Mouse (Mus musculus): ENCODE measurements around the gene B4galt7. TPM values are rescaled to one million over a fixed set of nuclear protein-coding genes. Genes with fewer than 3 reads are reported as not detected.
"Not testable (repeated sequence)": the region's sequence is repeated elsewhere in the genome, so short reads cannot be mapped to it uniquely, and the experiment has no call there.

Gene B4galt7
- polyA plus RNA-seq, 1 experiment = 16.1 TPM

DNA sequence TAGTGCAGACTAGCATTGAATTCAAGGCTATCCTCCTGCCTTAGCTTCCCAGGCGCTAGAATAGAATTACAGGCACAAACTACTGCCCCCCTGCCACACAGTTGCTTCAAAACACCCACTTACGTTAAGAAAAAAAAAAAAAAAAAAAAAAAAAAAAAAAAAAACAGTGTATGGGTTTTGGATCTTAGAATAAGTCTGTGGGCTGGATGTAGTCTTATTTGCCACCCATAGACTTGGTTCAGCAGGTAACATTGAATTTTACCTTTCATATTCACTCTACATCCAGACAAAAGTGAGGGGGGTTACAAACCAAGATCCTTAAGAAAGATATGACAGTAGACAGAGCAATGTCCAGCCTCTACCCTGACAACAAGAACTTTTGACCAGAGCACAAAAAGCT lies 31.7 kb upstream of the B4galt7 start:
- peaks cover 56% of the 10 kb centered on the region for H3K79me3 ChIP-seq (ENCODE audit: low read depth)
- H3ac ChIP-seq (ENCODE audit: control insufficient read depth, insufficient read length, low read depth) = no peak overlapping the region
- peaks cover 93% of the 10 kb centered on the region for H3K79me2 ChIP-seq (ENCODE audit: control insufficient read depth, insufficient read depth)
- H3K27me3 ChIP-seq (ENCODE audit: control insufficient read depth, insufficient read depth, insufficient read length) = no peaks in the 10 kb centered on the region
- H3K4me3 ChIP-seq (ENCODE audit: insufficient read depth, poor library complexity, severe bottlenecking) = no peak overlapping the region
- peaks cover 7% of the 10 kb centered on the region for H3K36me3 ChIP-seq (ENCODE audit: control insufficient read depth, insufficient read depth)
- TF ChIP-seq CEBPB (IDR thresholded peaks at IDR 0.05; ENCODE audit: low read depth) = no peak
- no peak for TF ChIP-seq MYOG (IDR thresholded peaks at IDR 0.05; ENCODE audit: control insufficient read depth, extremely low read depth, insufficient read length)
- no peak for TF ChIP-seq FOSL1 (IDR thresholded peaks at IDR 0.05; ENCODE audit: insufficient read depth, low read length, poor library complexity, severe bottlenecking)
- TF ChIP-seq MAX (IDR thresholded peaks at IDR 0.05) = no peak
- no peak for TF ChIP-seq CTCF (IDR thresholded peaks at IDR 0.05; ENCODE audit: control insufficient read depth, insufficient read depth, insufficient read length)
- no peak for TF ChIP-seq USF1 (IDR thresholded peaks at IDR 0.05; ENCODE audit: low read depth)
- no peak for TF ChIP-seq MYOD1 (IDR thresholded peaks at IDR 0.05; ENCODE audit: control insufficient read depth, insufficient read length, low read depth)

GRCm38 (mm10) chr13:55568524-55568923 lies 31.2 kb upstream of the B4galt7 start:
- H3K27me3 ChIP-seq (ENCODE audit: control insufficient read depth, insufficient read depth, insufficient read length); H3K36me3 ChIP-seq (ENCODE audit: control insufficient read depth, insufficient read depth); H3K4me3 ChIP-seq (ENCODE audit: insufficient read depth, poor library complexity, severe bottlenecking); H3ac ChIP-seq (ENCODE audit: control insufficient read depth, insufficient read length, low read depth): not testable (repeated sequence)
- Histone ChIP-seq H3K79me2 (ENCODE audit: control insufficient read depth, insufficient read depth) (peaks cover 87% of the 10 kb centered on the region), H3K79me3 (ENCODE audit: low read depth) (peaks cover 54% of the 10 kb centered on the region)

DNA sequence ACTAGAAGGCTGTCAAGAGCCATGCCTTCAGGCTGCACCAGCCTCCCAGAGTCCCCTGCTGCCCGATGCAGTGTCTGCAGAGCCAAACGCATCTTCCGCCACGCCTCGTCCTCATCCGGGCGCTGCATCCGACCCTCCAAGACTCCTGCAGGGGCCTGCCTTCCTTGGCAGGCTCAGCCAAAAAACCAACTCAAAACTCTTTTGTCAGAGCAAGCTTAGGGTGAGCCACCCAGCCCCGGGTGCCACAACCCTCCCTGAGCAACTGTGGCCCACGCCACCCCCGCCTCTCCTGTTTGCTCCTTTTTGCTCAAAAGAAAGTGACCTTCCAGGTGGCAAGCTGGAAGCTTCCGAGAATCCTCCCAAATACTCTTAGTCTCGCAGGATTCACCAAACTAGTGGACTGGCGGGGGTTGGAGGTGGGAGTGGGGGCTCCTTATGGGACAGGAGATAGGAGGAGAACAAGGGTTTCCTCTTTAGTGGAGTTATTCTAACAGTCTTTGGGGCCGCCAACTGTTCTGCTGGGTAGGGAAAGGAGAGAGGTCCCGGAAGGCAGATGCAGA lies 29.9 kb upstream of the B4galt7 start:
- no peak for TF ChIP-seq CTCF (IDR thresholded peaks at IDR 0.05; ENCODE audit: control insufficient read depth, insufficient read depth, insufficient read length)
- no peak for TF ChIP-seq FOSL1 (IDR thresholded peaks at IDR 0.05; ENCODE audit: insufficient read depth, low read length, poor library complexity, severe bottlenecking)
- no peak for TF ChIP-seq MYOG (IDR thresholded peaks at IDR 0.05; ENCODE audit: control insufficient read depth, extremely low read depth, insufficient read length)
- TF ChIP-seq USF1 (IDR thresholded peaks at IDR 0.05; ENCODE audit: low read depth) = no peak
- no peak for TF ChIP-seq CEBPB (IDR thresholded peaks at IDR 0.05; ENCODE audit: low read depth)
- no peak for TF ChIP-seq MYOD1 (IDR thresholded peaks at IDR 0.05; ENCODE audit: control insufficient read depth, insufficient read length, low read depth)
- no peak for TF ChIP-seq MAX (IDR thresholded peaks at IDR 0.05)
- peaks cover 74% of the 10 kb centered on the region for H3K79me2 ChIP-seq (ENCODE audit: control insufficient read depth, insufficient read depth)
- H3K36me3 ChIP-seq (ENCODE audit: control insufficient read depth, insufficient read depth) = peaks cover 7% of the 10 kb centered on the region
- no peaks in the 10 kb centered on the region for H3K27me3 ChIP-seq (ENCODE audit: control insufficient read depth, insufficient read depth, insufficient read length)
- peaks cover 45% of the 10 kb centered on the region for H3K79me3 ChIP-seq (ENCODE audit: low read depth)
- peak overlapping the region; percentile 80 for H3ac ChIP-seq (ENCODE audit: control insufficient read depth, insufficient read length, low read depth)
- peak overlapping the region; percentile 85 for H3K4me3 ChIP-seq (ENCODE audit: insufficient read depth, poor library complexity, severe bottlenecking)

- Histone ChIP-seq H3K27me3 (ENCODE audit: control insufficient read depth, insufficient read depth, insufficient read length) (no peaks in the 10 kb centered on the region), H3K79me2 (ENCODE audit: control insufficient read depth, insufficient read depth) (peaks cover 68% of the 10 kb centered on the region), H3K36me3 (ENCODE audit: control insufficient read depth, insufficient read depth) (peaks cover 7% of the 10 kb centered on the region), H3K79me3 (ENCODE audit: low read depth) (peaks cover 41% of the 10 kb centered on the region), H3K4me3 (ENCODE audit: insufficient read depth, poor library complexity, severe bottlenecking) (peak overlapping the region; percentile 85), H3ac (ENCODE audit: control insufficient read depth, insufficient read length, low read depth) (peak overlapping the region; percentile 80)
- TF ChIP-seq MYOD1 (IDR thresholded peaks at IDR 0.05; ENCODE audit: control insufficient read depth, insufficient read length, low read depth) (no peak), MYOG (IDR thresholded peaks at IDR 0.05; ENCODE audit: control insufficient read depth, extremely low read depth, insufficient read length) (no peak), MAX (IDR thresholded peaks at IDR 0.05) (no peak)
Measured at GRCm38 (mm10) chr13:55570286-55570973, 29.3 kb upstream of the B4galt7 start.

- no peak for TF ChIP-seq FOSL1 (IDR thresholded peaks at IDR 0.05; ENCODE audit: insufficient read depth, low read length, poor library complexity, severe bottlenecking)
- no peaks in the 10 kb centered on the region for H3K27me3 ChIP-seq (ENCODE audit: control insufficient read depth, insufficient read depth, insufficient read length)
- H3K4me3 ChIP-seq (ENCODE audit: insufficient read depth, poor library complexity, severe bottlenecking) = peak within 1 kb of the TSS; percentile 85
Measured at GRCm38 (mm10) chr13:55571027-55571751, 28.5 kb upstream of the B4galt7 start, which contains the start of gene Fam193b. TSS of gene Fam193b (minus strand) at chr13:55571120.

GRCm38 (mm10) chr13:55571977-55572376 lies 27.7 kb upstream of the B4galt7 start:
- Histone ChIP-seq H3ac (ENCODE audit: control insufficient read depth, insufficient read length, low read depth) (no peak overlapping the region), H3K4me3 (ENCODE audit: insufficient read depth, poor library complexity, severe bottlenecking) (no peak overlapping the region), H3K79me2 (ENCODE audit: control insufficient read depth, insufficient read depth) (peaks cover 53% of the 10 kb centered on the region), H3K79me3 (ENCODE audit: low read depth) (peaks cover 29% of the 10 kb centered on the region), H3K36me3 (ENCODE audit: control insufficient read depth, insufficient read depth) (peaks cover 7% of the 10 kb centered on the region), H3K27me3 (ENCODE audit: control insufficient read depth, insufficient read depth, insufficient read length) (no peaks in the 10 kb centered on the region)
- no peak for TF ChIP-seq CEBPB (IDR thresholded peaks at IDR 0.05; ENCODE audit: low read depth)
- TF ChIP-seq CTCF (IDR thresholded peaks at IDR 0.05; ENCODE audit: control insufficient read depth, insufficient read depth, insufficient read length) = no peak
- TF ChIP-seq MYOG (IDR thresholded peaks at IDR 0.05; ENCODE audit: control insufficient read depth, extremely low read depth, insufficient read length) = no peak
- TF ChIP-seq USF1 (IDR thresholded peaks at IDR 0.05; ENCODE audit: low read depth) = no peak

More at GRCm38 (mm10) chr13:55571027-55571751, 28.5 kb upstream of the B4galt7 start, which contains the start of gene Fam193b:
- H3K79me3 ChIP-seq (ENCODE audit: low read depth) = peaks cover 33% of the 10 kb centered on the region
- H3K36me3 ChIP-seq (ENCODE audit: control insufficient read depth, insufficient read depth) = peaks cover 7% of the 10 kb centered on the region
- peaks cover 61% of the 10 kb centered on the region for H3K79me2 ChIP-seq (ENCODE audit: control insufficient read depth, insufficient read depth)
- H3ac ChIP-seq (ENCODE audit: control insufficient read depth, insufficient read length, low read depth) = peak within 1 kb of the TSS; percentile 87
